In genomic region chr1:156990567-156991494, GRCm38 (mm10) we compare ENCODE assay signal across 10 mouse cellular contexts. TPM values are rescaled to one million over a fixed set of nuclear protein-coding genes. Genes with fewer than 3 reads are reported as not detected.
A peak's percentile ranks its signal among the peaks of the same experiment; 100 is the strongest.
DNase-seq lines count a peak whose midpoint lies in the region; ATAC-seq and TF ChIP-seq lines count a peak whose summit lies in the region.
"Had no signal": no experiment of that assay in that cellular context is flagged by ENCODE, and none has a peak within 500 bp of the region (broad histone marks: within the 10 kb centered on the region; RNA-seq: fewer than 3 reads in every experiment).

No protein-coding gene starts in this region.

- 26% methylated on average over 14 of the region's 14 CpGs for WGBS in kidney, embryonic 15.5 days
- WGBS in forebrain, embryonic 15.5 days, result 69% methylated on average over 14 of the region's 14 CpGs
- WGBS in liver, postnatal 0 days (ENCODE audit: insufficient replicate concordance), result 28% methylated on average over 14 of the region's 14 CpGs
- 62% methylated on average over 14 of the region's 14 CpGs for WGBS in cerebellum, adult 2 months

- H3K4me3 ChIP-seq in kidney, embryonic 15.5 days (replicated peaks), result no peak overlapping the region
- no peak overlapping the region for H3K4me3 ChIP-seq in forebrain, embryonic 15.5 days
- no peak overlapping the region for H3K4me3 ChIP-seq in liver, postnatal 0 days (ENCODE audit: low read depth, low read length)
- H3K4me3 ChIP-seq in cerebellum, adult 2 months (replicated peaks; ENCODE audit: insufficient read depth, low read depth, low read length), result no peak overlapping the region
- H3K4me3 ChIP-seq: hindbrain, embryonic 15.5 days had no signal

- no peak for TF ChIP-seq POLR2A in cerebellum, adult 2 months (IDR thresholded peaks at IDR 0.05; ENCODE audit: borderline replicate concordance, insufficient read depth, low read length)

- H3K27ac ChIP-seq in kidney, embryonic 15.5 days, result no peak overlapping the region
- peak overlapping the region; percentile 77 for H3K27ac ChIP-seq in forebrain, embryonic 15.5 days (replicated peaks)
- peak overlapping the region; percentile 66 for H3K27ac ChIP-seq in liver, postnatal 0 days (ENCODE audit: low read depth)
- H3K27ac ChIP-seq in cerebellum, adult 2 months (ENCODE audit: insufficient read depth, low read length), result no peak overlapping the region

- H3K4me1 ChIP-seq in kidney, embryonic 15.5 days, result peaks cover 10% of the 10 kb centered on the region
- peaks cover 41% of the 10 kb centered on the region for H3K4me1 ChIP-seq in forebrain, embryonic 15.5 days
- H3K4me1 ChIP-seq in liver, postnatal 0 days (ENCODE audit: insufficient read depth), result peaks cover 55% of the 10 kb centered on the region
- peaks cover 5% of the 10 kb centered on the region for H3K4me1 ChIP-seq in cerebellum, adult 2 months (ENCODE audit: control insufficient read depth, insufficient read depth, low read length)

- DNase-seq in kidney, adult 8-10 months, result no peak
- DNase-seq in CD4-positive helper T cell, adult 2 months (ENCODE audit: low read depth, low spot score), result peak; percentile 37
- peak; percentile 43 for DNase-seq in liver, postnatal 0 days
- no peak for DNase-seq in embryo, embryonic 11 days
- no peak for DNase-seq in cerebellum, adult 2 months
- no peak for DNase-seq in adipocyte (ENCODE audit: low spot score)
- DNase-seq: lung, adult 18-20 months had no signal

- TF ChIP-seq CTCF in liver, postnatal 0 days (IDR thresholded peaks at IDR 0.05; ENCODE audit: low read depth), result no peak
- TF ChIP-seq CTCF in cerebellum, adult 2 months (IDR thresholded peaks at IDR 0.05; ENCODE audit: borderline replicate concordance, insufficient read depth, low read depth, low read length), result no peak

- H3K4me2 ChIP-seq in kidney, embryonic 15.5 days, result no peak overlapping the region
- no peak overlapping the region for H3K4me2 ChIP-seq in forebrain, embryonic 15.5 days (replicated peaks)
- no peak overlapping the region for H3K4me2 ChIP-seq in liver, postnatal 0 days (ENCODE audit: low read depth, low read length)

- no peak overlapping the region for H3K9ac ChIP-seq in kidney, embryonic 15.5 days
- H3K9ac ChIP-seq in forebrain, embryonic 15.5 days (replicated peaks), result no peak overlapping the region
- no peak overlapping the region for H3K9ac ChIP-seq in liver, postnatal 0 days (replicated peaks)
- H3K9ac ChIP-seq: hindbrain, embryonic 15.5 days had no signal

- TF ChIP-seq EP300 in liver, postnatal 0 days (IDR thresholded peaks at IDR 0.05; ENCODE audit: low read depth), result peak; percentile 57

- no peaks in the 10 kb centered on the region for H3K9me3 ChIP-seq in kidney, embryonic 15.5 days (replicated peaks)
- no peaks in the 10 kb centered on the region for H3K9me3 ChIP-seq in forebrain, embryonic 15.5 days
- H3K9me3 ChIP-seq in liver, postnatal 0 days (ENCODE audit: low read length), result no peaks in the 10 kb centered on the region
- H3K9me3 ChIP-seq: hindbrain, embryonic 15.5 days had no signal

- ATAC-seq in kidney, embryonic 15.5 days (replicated peaks; ENCODE audit: low FRiP score), result 0 out of 2 replicates have a peak, but pooled peaks have one; percentile 11
- ATAC-seq in forebrain, embryonic 15.5 days (replicated peaks), result no peak; the same call in 1 of the 2 replicates
- peak; percentile 72 for ATAC-seq in liver, postnatal 0 days

- no peaks in the 10 kb centered on the region for H3K36me3 ChIP-seq in kidney, embryonic 15.5 days
- no peaks in the 10 kb centered on the region for H3K36me3 ChIP-seq in forebrain, embryonic 15.5 days
- no peaks in the 10 kb centered on the region for H3K36me3 ChIP-seq in liver, postnatal 0 days (replicated peaks; ENCODE audit: insufficient read depth, low read length)
- H3K36me3 ChIP-seq: hindbrain, embryonic 15.5 days had no signal

- H3K27me3 ChIP-seq in kidney, embryonic 15.5 days, result no peaks in the 10 kb centered on the region
- H3K27me3 ChIP-seq in forebrain, embryonic 15.5 days, result no peaks in the 10 kb centered on the region
- H3K27me3 ChIP-seq in liver, postnatal 0 days (ENCODE audit: insufficient read depth, low read length), result no peaks in the 10 kb centered on the region
- no peaks in the 10 kb centered on the region for H3K27me3 ChIP-seq in cerebellum, adult 2 months (ENCODE audit: control insufficient read depth, insufficient read depth, low read length)
- H3K27me3 ChIP-seq: hindbrain, embryonic 15.5 days had no signal

RNA-seq across cellular contexts. Expression of gene Ralgps2, which starts 51.4 kb away (rescaled TPM):
- polyA plus RNA-seq in kidney, embryonic 15.5 days (2015; fragmentation: Nextera tagmentation; extraction: Ambion mirVana), result 66.0 and 67.9 TPM in 2 replicates
- polyA plus RNA-seq in forebrain, embryonic 15.5 days (2015; fragmentation: Nextera tagmentation; extraction: Ambion mirVana), result 136 and 139 TPM in 2 replicates
- polyA plus RNA-seq in liver, postnatal 0 days (2015; fragmentation: Nextera tagmentation; extraction: Ambion mirVana), result 25.6 and 26.4 TPM in 2 replicates
- 19.9 and 20.3 TPM in 2 replicates for polyA plus RNA-seq in cerebellum, adult 2 months (2012; rRNA removed)

Comparison
In these comparisons a context has a peak if more than half of its experiments do, and no peak if none do; other contexts are left out.
1. H3K27ac ChIP-seq: peak in forebrain, embryonic 15.5 days (single experiment) and liver, postnatal 0 days (single experiment); none in kidney, embryonic 15.5 days (single experiment) and cerebellum, adult 2 months (single experiment).
2. DNase-seq: peak in CD4-positive helper T cell, adult 2 months (single experiment) and liver, postnatal 0 days (single experiment); none in kidney, adult 8-10 months (0 of 2), embryo, embryonic 11 days (single experiment), cerebellum, adult 2 months (0 of 2) and adipocyte (single experiment).